Mouse (Mus musculus): ENCODE measurements at regions not wholly inside any gene's neighbourhood (a gene's known extent, or its start where the extent isn't known, plus 50 kb on each side); places are given as distances from the start of the nearest gene placed in this dataset.

DNA sequence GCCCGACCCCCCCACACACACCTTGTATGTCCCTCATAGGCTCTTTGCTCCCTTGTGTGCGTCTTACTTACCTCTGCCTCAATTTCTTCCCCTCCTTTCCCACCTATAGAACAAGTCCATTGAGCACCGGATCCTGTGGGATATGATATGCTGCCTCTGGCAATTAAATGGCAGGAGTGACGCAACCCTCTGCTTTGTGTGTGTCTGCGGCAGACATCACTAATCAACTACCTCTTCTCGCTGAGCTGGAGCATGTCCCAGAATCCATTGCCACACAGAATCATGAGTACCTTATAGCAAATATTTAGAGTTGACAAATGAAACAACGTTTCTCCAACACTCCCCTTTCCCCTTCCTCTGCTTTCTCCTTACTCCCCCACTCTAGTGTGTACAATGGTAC, 397.3 kb upstream of the Tbx3 start:
- no peak overlapping the region for H3K9ac ChIP-seq (ENCODE audit: control insufficient read depth, low read depth, low read length, poor library complexity, severe bottlenecking)
- no peak for DNase-seq (ENCODE audit: low read depth, low spot score)
- TF ChIP-seq CTCF (IDR thresholded peaks at IDR 0.05 in 2 of 3, conservative IDR thresholded peaks at IDR 0.05 in 1 of 3; ENCODE audit: control insufficient read depth in 1 of 3, insufficient read depth in 1 of 3, low read depth in 2 of 3, low read length in 3 of 3, poor library complexity in 1 of 3, severe bottlenecking in 1 of 3) (no peak), USF1 (IDR thresholded peaks at IDR 0.05; ENCODE audit: low read depth, low read length) (no peak), POLR2AphosphoS5 (IDR thresholded peaks at IDR 0.05; ENCODE audit: borderline replicate concordance, low read depth, low read length) (no peak), POLR2AphosphoS2 (IDR thresholded peaks at IDR 0.05; ENCODE audit: low read length) (no peak), ZNF384 (IDR thresholded peaks at IDR 0.05; ENCODE audit: low read depth, low read length) (no peak), MAZ (IDR thresholded peaks at IDR 0.05; ENCODE audit: low read depth, low read length) (no peak), ETS1 (IDR thresholded peaks at IDR 0.05; ENCODE audit: low read depth, low read length) (no peak), MXI1 (IDR thresholded peaks at IDR 0.05; ENCODE audit: low read depth, low read length) (no peak), RAD21 (IDR thresholded peaks at IDR 0.05; ENCODE audit: low read depth, low read length) (no peak), GATA1 (IDR thresholded peaks at IDR 0.05; ENCODE audit: low read depth, low read length) (no peak)
- H3K4me1 ChIP-seq (ENCODE audit: control insufficient read depth in 1 of 2, insufficient read depth in 2 of 2, low read length in 2 of 2): no peaks in the 10 kb centered on the region
- no peak overlapping the region for H3K27ac ChIP-seq (ENCODE audit: control insufficient read depth, low read depth, low read length)
- no peaks in the 10 kb centered on the region for H3K27me3 ChIP-seq (ENCODE audit: control insufficient read depth in 1 of 2, insufficient read depth in 2 of 2, low read length in 2 of 2)
- H3K36me3 ChIP-seq (ENCODE audit: control insufficient read depth in 1 of 2, insufficient read depth in 2 of 2, low read length in 2 of 2): no peaks in the 10 kb centered on the region
- H3K79me2 ChIP-seq (ENCODE audit: control insufficient read depth, insufficient read depth, low read length, poor library complexity): no peaks in the 10 kb centered on the region
- H3K9me3 ChIP-seq (replicated peaks; ENCODE audit: insufficient read depth, low read length): no peaks in the 10 kb centered on the region
- no peak overlapping the region for H3K4me3 ChIP-seq (ENCODE audit: control insufficient read depth in 1 of 2, insufficient read depth in 1 of 2, low read depth in 2 of 2, low read length in 2 of 2)

DNA sequence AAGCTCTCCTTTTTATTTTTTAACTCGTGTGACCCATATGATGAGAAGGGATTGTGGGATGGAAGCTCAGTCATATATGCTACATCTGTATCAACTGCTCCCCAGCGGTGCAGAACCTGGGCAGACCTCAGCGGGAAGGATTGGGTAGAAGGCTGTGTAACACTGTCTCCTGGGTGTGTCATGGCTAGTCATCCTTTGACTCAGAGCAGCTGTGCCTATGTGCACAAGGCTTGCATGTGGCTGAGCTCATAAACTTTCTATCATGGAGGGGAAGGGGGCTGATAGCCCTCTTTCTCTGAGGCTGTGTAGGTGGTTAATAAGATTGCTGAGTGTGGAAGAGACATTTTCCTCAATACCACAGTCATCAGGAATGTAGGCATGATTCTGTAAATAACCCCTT, 396.9 kb upstream of the Tbx3 start:
- DNase-seq (ENCODE audit: low read depth, low spot score): no peak
- no peaks in the 10 kb centered on the region for H3K9me3 ChIP-seq (replicated peaks; ENCODE audit: insufficient read depth, low read length)
- no peaks in the 10 kb centered on the region for H3K36me3 ChIP-seq (ENCODE audit: control insufficient read depth in 1 of 2, insufficient read depth in 2 of 2, low read length in 2 of 2)

DNA sequence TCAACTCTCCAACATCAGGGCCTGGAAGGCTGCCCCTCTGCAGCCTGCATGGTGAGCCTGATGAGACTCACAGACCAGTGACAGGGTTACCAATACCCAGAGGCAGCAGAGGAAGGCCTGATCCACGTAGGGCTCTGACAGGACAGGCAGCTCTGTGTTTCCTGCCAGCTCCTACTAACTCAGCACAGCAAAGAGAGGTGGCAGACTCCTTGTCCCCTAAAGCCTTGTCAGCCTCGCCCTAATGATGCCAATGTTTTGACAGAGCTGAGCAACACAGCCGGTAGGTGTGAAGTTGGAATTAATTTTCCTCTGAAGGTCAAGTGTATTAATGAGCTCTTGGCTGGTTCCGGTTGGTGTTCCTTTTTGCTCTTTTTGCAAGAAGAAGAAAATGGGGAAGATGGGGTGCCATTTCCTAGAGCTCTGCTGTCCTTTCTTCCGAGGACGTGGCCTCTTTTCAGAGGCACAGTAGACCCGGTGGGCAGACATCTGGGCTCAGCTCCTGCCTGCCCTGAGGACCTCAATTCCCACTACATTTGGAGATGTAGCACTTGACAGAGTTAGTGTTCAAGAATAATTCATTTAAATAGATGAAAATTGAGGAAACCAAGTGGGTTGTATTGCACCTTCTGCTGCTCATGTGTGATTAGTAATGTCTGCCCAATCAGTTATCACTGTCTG, 395.5 kb upstream of the Tbx3 start:
- Histone ChIP-seq H3K36me3 (ENCODE audit: control insufficient read depth in 1 of 2, insufficient read depth in 2 of 2, low read length in 2 of 2) (no peaks in the 10 kb centered on the region), H3K9me3 (replicated peaks; ENCODE audit: insufficient read depth, low read length) (no peaks in the 10 kb centered on the region), H3K4me1 (ENCODE audit: control insufficient read depth in 1 of 2, insufficient read depth in 2 of 2, low read length in 2 of 2) (no peaks in the 10 kb centered on the region), H3K9ac (ENCODE audit: control insufficient read depth, low read depth, low read length, poor library complexity, severe bottlenecking) (no peak overlapping the region), H3K27me3 (ENCODE audit: control insufficient read depth in 1 of 2, insufficient read depth in 2 of 2, low read length in 2 of 2) (no peaks in the 10 kb centered on the region), H3K79me2 (ENCODE audit: control insufficient read depth, insufficient read depth, low read length, poor library complexity) (no peaks in the 10 kb centered on the region), H3K4me3 (ENCODE audit: control insufficient read depth in 1 of 2, insufficient read depth in 1 of 2, low read depth in 2 of 2, low read length in 2 of 2) (no peak overlapping the region), H3K27ac (ENCODE audit: control insufficient read depth, low read depth, low read length) (no peak overlapping the region)
- DNase-seq (ENCODE audit: low read depth, low spot score): no peak
- TF ChIP-seq MXI1 (IDR thresholded peaks at IDR 0.05; ENCODE audit: low read depth, low read length) (no peak), NRF1 (IDR thresholded peaks at IDR 0.05; ENCODE audit: insufficient read depth, low read depth, low read length, poor library complexity, severe bottlenecking) (no peak), UBTF (IDR thresholded peaks at IDR 0.05; ENCODE audit: borderline replicate concordance, insufficient read depth, low read depth, low read length) (no peak), POLR2AphosphoS2 (IDR thresholded peaks at IDR 0.05; ENCODE audit: low read length) (no peak)

More for the DNA sequence above, 396.9 kb upstream of the Tbx3 start:
- Histone ChIP-seq H3K79me2 (ENCODE audit: control insufficient read depth, insufficient read depth, low read length, poor library complexity) (no peaks in the 10 kb centered on the region), H3K9ac (ENCODE audit: control insufficient read depth, low read depth, low read length, poor library complexity, severe bottlenecking) (no peak overlapping the region), H3K27ac (ENCODE audit: control insufficient read depth, low read depth, low read length) (no peak overlapping the region), H3K4me1 (ENCODE audit: control insufficient read depth in 1 of 2, insufficient read depth in 2 of 2, low read length in 2 of 2) (no peaks in the 10 kb centered on the region), H3K4me3 (ENCODE audit: control insufficient read depth in 1 of 2, insufficient read depth in 1 of 2, low read depth in 2 of 2, low read length in 2 of 2) (no peak overlapping the region), H3K27me3 (ENCODE audit: control insufficient read depth in 1 of 2, insufficient read depth in 2 of 2, low read length in 2 of 2) (no peaks in the 10 kb centered on the region)
- TF ChIP-seq ZMIZ1 (IDR thresholded peaks at IDR 0.05; ENCODE audit: low read depth, low read length) (no peak), GABPA (IDR thresholded peaks at IDR 0.05; ENCODE audit: low read depth, low read length) (no peak), UBTF (IDR thresholded peaks at IDR 0.05; ENCODE audit: borderline replicate concordance, insufficient read depth, low read depth, low read length) (no peak)
